Mouse (Mus musculus) embryonic facial prominence, embryonic 14.5 days (tissue): ENCODE measurements at regions not wholly inside any gene's neighbourhood (a gene's known extent, or its start where the extent isn't known, plus 50 kb on each side); places are given as distances from the start of the nearest gene placed in this dataset.

Experiments
- ATAC-seq: fragments of 200-750 bp; cut with Nextera tagmentation; 2 replicates; pipeline ENCODE4 v1.8.0; 2017; ENCODE audit warnings: low read depth, moderate number of reproducible peaks, moderate TSS enrichment
- DNase-seq: peaks from one replicate; pipeline ENCODE4 v3.0.0-alpha.2; 2015; ENCODE audit warnings: low spot score
- H3K27ac ChIP-seq: fragments of 300-500 bp; sonication (generic); replicated peaks from 2 replicates; pipeline ENCODE4 v1.5.1; 2014; ENCODE audit warnings: low read depth, mild to moderate bottlenecking, low read length, moderate library complexity
- H3K27me3 ChIP-seq: fragments of 300-500 bp; sonication (generic); replicated peaks from 2 replicates; pipeline ENCODE4 v1.6.1; 2014; ENCODE audit warnings: low read length; ENCODE audit not compliant: control insufficient read depth, insufficient read depth
- H3K36me3 ChIP-seq: fragments of 300-500 bp; sonication (generic); 2 replicates; pipeline ENCODE4 v1.6.1; 2014; ENCODE audit warnings: low read length, mixed read lengths; ENCODE audit not compliant: control insufficient read depth, insufficient read depth
- H3K4me1 ChIP-seq: fragments of 300-500 bp; sonication (generic); 2 replicates; pipeline ENCODE4 v1.6.1; 2014; ENCODE audit warnings: antibody characterized with exemption, low read length; ENCODE audit not compliant: control insufficient read depth, insufficient read depth
- H3K4me2 ChIP-seq: fragments of 300-500 bp; sonication (generic); 2 replicates; pipeline ENCODE4 v1.6.1; 2014; ENCODE audit warnings: low read depth, mild to moderate bottlenecking, low read length, moderate library complexity, mixed read lengths
- H3K4me3 ChIP-seq: fragments of 300-500 bp; sonication (generic); 2 replicates; pipeline ENCODE4 v1.5.1; 2014; ENCODE audit warnings: low read depth, mild to moderate bottlenecking, low read length
- H3K9ac ChIP-seq: fragments of 300-500 bp; sonication (generic); 2 replicates; pipeline ENCODE4 v1.6.1; 2014; ENCODE audit warnings: low read depth, mild to moderate bottlenecking, low read length, moderate library complexity, mixed read lengths
- H3K9me3 ChIP-seq: fragments of 300-500 bp; sonication (generic); 2 replicates; pipeline ENCODE4 v1.6.1; 2016; ENCODE audit warnings: low read length; ENCODE audit not compliant: control insufficient read depth
- WGBS: fragments of 180-500 bp; shearing (Covaris S2); extraction: QIAGEN DNeasy Blood & Tissue Kit; methylation state at CpG from one replicate; pipeline ENCODE4 v1.1.7; 2014; 5-methylcytosine and 5-hydroxymethylcytosine counted together

GRCm38 (mm10) chr9:92045472-92045905 lies 147.2 kb upstream of the Plscr5 start:
- Histone ChIP-seq H3K4me1 (no peaks in the 10 kb centered on the region), H3K27me3 (no peaks in the 10 kb centered on the region), H3K9ac (no peak overlapping the region), H3K4me2 (no peak overlapping the region), H3K27ac (no peak overlapping the region), H3K9me3 (no peaks in the 10 kb centered on the region), H3K36me3 (no peaks in the 10 kb centered on the region), H3K4me3 (no peak overlapping the region)
- DNase-seq, result peak; percentile 13
- no peak for ATAC-seq
- WGBS, result 37% methylated on average over 3 of the region's 3 CpGs

- no peaks in the 10 kb centered on the region for H3K36me3 ChIP-seq
- H3K4me3 ChIP-seq, result no peak overlapping the region
- DNase-seq (no peak), ATAC-seq (no peak)
- WGBS, result 76% methylated on average over 9 of the region's 9 CpGs
- H3K4me1 ChIP-seq, result no peaks in the 10 kb centered on the region
- no peaks in the 10 kb centered on the region for H3K9me3 ChIP-seq
- H3K9ac ChIP-seq, result no peak overlapping the region
- no peaks in the 10 kb centered on the region for H3K27me3 ChIP-seq
- H3K27ac ChIP-seq, result no peak overlapping the region
- no peak overlapping the region for H3K4me2 ChIP-seq
Measured at GRCm38 (mm10) chr9:92044161-92044560, 148.6 kb upstream of the Plscr5 start.

- H3K4me2 ChIP-seq, result no peak overlapping the region
- no peak for ATAC-seq
Measured at GRCm38 (mm10) chr9:92016521-92016920, 176.2 kb upstream of the Plscr5 start.

GRCm38 (mm10) chr9:92015923-92016322 lies 176.8 kb upstream of the Plscr5 start:
- Histone ChIP-seq H3K27ac (no peak overlapping the region), H3K4me2 (no peak overlapping the region), H3K36me3 (no peaks in the 10 kb centered on the region), H3K4me3 (no peak overlapping the region), H3K9ac (no peak overlapping the region), H3K27me3 (no peaks in the 10 kb centered on the region), H3K4me1 (no peaks in the 10 kb centered on the region), H3K9me3 (no peaks in the 10 kb centered on the region)
- ATAC-seq (no peak), DNase-seq (no peak)
- WGBS, result 68% methylated on average over 3 of the region's 3 CpGs

More at GRCm38 (mm10) chr9:92016521-92016920, 176.2 kb upstream of the Plscr5 start:
- H3K36me3 ChIP-seq, result no peaks in the 10 kb centered on the region
- no peak overlapping the region for H3K4me3 ChIP-seq
- H3K9ac ChIP-seq, result no peak overlapping the region
- DNase-seq, result no peak
- H3K9me3 ChIP-seq, result no peaks in the 10 kb centered on the region
- H3K27ac ChIP-seq, result no peak overlapping the region
- no peaks in the 10 kb centered on the region for H3K4me1 ChIP-seq
- H3K27me3 ChIP-seq, result no peaks in the 10 kb centered on the region
- 79% methylated on average over 3 of the region's 3 CpGs for WGBS

GRCm38 (mm10) chr9:91988240-91988639 lies 204.5 kb upstream of the Plscr5 start:
- Histone ChIP-seq H3K27me3 (no peaks in the 10 kb centered on the region), H3K4me1 (no peaks in the 10 kb centered on the region), H3K27ac (no peak overlapping the region), H3K9ac (no peak overlapping the region), H3K36me3 (no peaks in the 10 kb centered on the region), H3K4me3 (no peak overlapping the region), H3K9me3 (no peaks in the 10 kb centered on the region), H3K4me2 (no peak overlapping the region)
- no peak for ATAC-seq
- peak; percentile 14 for DNase-seq
- 33% methylated on average over 2 of the region's 2 CpGs for WGBS

- peak; percentile 4 for DNase-seq
- 59% methylated on average over 9 of the region's 9 CpGs for WGBS
- H3K4me3 ChIP-seq, result no peak overlapping the region
- H3K27ac ChIP-seq, result no peak overlapping the region
- H3K27me3 ChIP-seq, result no peaks in the 10 kb centered on the region
- H3K36me3 ChIP-seq, result no peaks in the 10 kb centered on the region
- no peak overlapping the region for H3K4me2 ChIP-seq
- no peak overlapping the region for H3K9ac ChIP-seq
- H3K9me3 ChIP-seq, result no peaks in the 10 kb centered on the region
- H3K4me1 ChIP-seq, result no peaks in the 10 kb centered on the region
- no peak for ATAC-seq
Measured at GRCm38 (mm10) chr9:91981955-91982621, 210.6 kb upstream of the Plscr5 start.

GRCm38 (mm10) chr9:91981499-91981898 lies 211.2 kb upstream of the Plscr5 start:
- H3K27ac ChIP-seq, result no peak overlapping the region
- H3K9ac ChIP-seq, result no peak overlapping the region
- DNase-seq (no peak), ATAC-seq (no peak)
- H3K4me2 ChIP-seq, result no peak overlapping the region
- H3K27me3 ChIP-seq, result no peaks in the 10 kb centered on the region
- whole genome bisulfite sequencing, result 82% methylated on average over 3 of the region's 3 CpGs
- no peaks in the 10 kb centered on the region for H3K9me3 ChIP-seq
- H3K4me3 ChIP-seq, result no peak overlapping the region
- H3K36me3 ChIP-seq, result no peaks in the 10 kb centered on the region
- H3K4me1 ChIP-seq, result no peaks in the 10 kb centered on the region

GRCm38 (mm10) chr9:91964051-91964450 lies 228.7 kb upstream of the Plscr5 start:
- ATAC-seq, result no peak
- H3K9me3 ChIP-seq, result no peaks in the 10 kb centered on the region
- H3K27me3 ChIP-seq, result no peaks in the 10 kb centered on the region
- DNase-seq, result no peak
- no peak overlapping the region for H3K4me3 ChIP-seq
- no peaks in the 10 kb centered on the region for H3K36me3 ChIP-seq
- H3K27ac ChIP-seq, result no peak overlapping the region
- WGBS, result 74% methylated on average over 2 of the region's 2 CpGs
- no peak overlapping the region for H3K9ac ChIP-seq
- no peaks in the 10 kb centered on the region for H3K4me1 ChIP-seq
- H3K4me2 ChIP-seq, result no peak overlapping the region

- 68% methylated on average over 1 of the region's 1 CpGs for WGBS
- no peaks in the 10 kb centered on the region for H3K4me1 ChIP-seq
- no peaks in the 10 kb centered on the region for H3K27me3 ChIP-seq
- H3K9me3 ChIP-seq, result no peaks in the 10 kb centered on the region
- DNase-seq (peak; percentile 1), ATAC-seq (no peak)
- no peak overlapping the region for H3K4me3 ChIP-seq
- H3K36me3 ChIP-seq, result no peaks in the 10 kb centered on the region
- H3K27ac ChIP-seq, result no peak overlapping the region
- no peak overlapping the region for H3K4me2 ChIP-seq
- no peak overlapping the region for H3K9ac ChIP-seq
Measured at GRCm38 (mm10) chr9:91962726-91963125, 230.0 kb upstream of the Plscr5 start.
